Mouse (Mus musculus) heart, adult 2 months (tissue): ENCODE measurements around the gene Ano8.

ENCODE experiments used
- CTCF ChIP-seq: fragments of 200-600 bp; IDR thresholded peaks from 2 replicates; pipeline ENCODE4 v1.8.1; 2022; ENCODE audit warnings: antibody characterized with exemption, mild to moderate bottlenecking, moderate library complexity
- EP300 ChIP-seq: fragments of 200-500 bp; IDR thresholded peaks from 2 replicates; pipeline ENCODE4 v1.6.1; 2011; ENCODE audit warnings: low read depth, low read length, control low read depth; ENCODE audit not compliant: insufficient read depth

GRCm38 (mm10) chr8:71462191-71462590 lies 23.6 kb downstream of the Ano8 start:
- no peak for TF ChIP-seq EP300
- no peak for TF ChIP-seq CTCF
